Mouse (Mus musculus): ENCODE measurements around the gene Supt16. TPM values are rescaled to one million over a fixed set of nuclear protein-coding genes. Genes with fewer than 3 reads are reported as not detected.

The Supt16 gene
- polyA plus RNA-seq, 1 experiment, result 18.7 TPM

DNA sequence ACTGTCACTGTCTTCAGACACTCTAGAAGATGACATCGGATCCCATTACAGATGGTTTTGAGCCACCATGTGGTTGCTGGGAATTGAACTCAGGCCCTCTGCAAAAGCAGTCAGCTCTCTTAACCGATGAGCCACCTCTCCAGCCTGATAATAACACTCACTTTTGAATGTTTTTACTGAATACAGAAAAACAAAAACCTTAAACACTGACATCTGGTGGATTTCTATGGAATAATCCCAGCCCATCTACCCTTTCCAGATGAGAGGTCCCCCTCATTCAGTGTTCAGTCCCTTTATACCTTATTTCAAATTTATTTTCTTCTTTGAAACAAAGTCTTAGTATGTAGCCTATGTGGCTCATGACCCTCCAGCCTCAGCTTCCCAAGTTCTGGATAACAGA, 7.7 kb downstream of the Supt16 start:
- Histone ChIP-seq H3K4me1 (ENCODE audit: control insufficient read depth, insufficient read depth, insufficient read length, low read length) (no peaks in the 10 kb centered on the region), H3K4me3 (ENCODE audit: insufficient read depth, low read depth, low read length) (no peak overlapping the region), H3K27ac (replicated peaks; ENCODE audit: low read depth, low read length) (no peak overlapping the region)

- no peak overlapping the region for H3K27ac ChIP-seq (replicated peaks; ENCODE audit: low read depth, low read length)
- no peak overlapping the region for H3K4me3 ChIP-seq (ENCODE audit: insufficient read depth, low read depth, low read length)
- no peaks in the 10 kb centered on the region for H3K4me1 ChIP-seq (ENCODE audit: control insufficient read depth, insufficient read depth, insufficient read length, low read length)
These were observed 8.4 kb downstream of the Supt16 start for GRCm38 (mm10) chr14:52188788-52189187.

DNA sequence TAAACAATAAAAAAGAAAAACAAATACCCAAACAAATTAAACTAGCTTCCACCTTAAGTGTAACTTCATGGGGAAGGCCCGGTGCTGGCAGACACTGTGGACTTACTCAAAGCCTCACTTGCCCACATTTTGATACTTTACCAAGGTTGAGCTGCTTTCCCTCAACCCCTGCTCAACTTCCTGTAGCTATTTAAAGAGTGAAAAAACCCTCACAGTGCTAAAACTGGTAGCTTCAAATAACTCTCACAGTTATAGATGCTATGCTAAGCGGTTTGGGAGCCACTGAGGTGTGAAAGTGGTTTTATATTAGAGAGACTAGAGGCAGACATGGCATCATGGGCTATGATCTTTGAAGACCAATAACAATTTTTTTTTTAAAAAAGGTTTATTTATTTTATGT, 30.6 kb downstream of the Supt16 start:
- H3K27ac ChIP-seq (replicated peaks; ENCODE audit: low read depth, low read length), result no peak overlapping the region
- no peaks in the 10 kb centered on the region for H3K4me1 ChIP-seq (ENCODE audit: control insufficient read depth, insufficient read depth, insufficient read length, low read length)
- no peak overlapping the region for H3K4me3 ChIP-seq (ENCODE audit: insufficient read depth, low read depth, low read length)

- Histone ChIP-seq H3K4me1 (ENCODE audit: control insufficient read depth, insufficient read depth, insufficient read length, low read length) (no peaks in the 10 kb centered on the region), H3K27ac (replicated peaks; ENCODE audit: low read depth, low read length) (no peak overlapping the region), H3K4me3 (ENCODE audit: insufficient read depth, low read depth, low read length) (no peak overlapping the region)
These were observed 36.3 kb downstream of the Supt16 start for GRCm38 (mm10) chr14:52160911-52161310.

DNA sequence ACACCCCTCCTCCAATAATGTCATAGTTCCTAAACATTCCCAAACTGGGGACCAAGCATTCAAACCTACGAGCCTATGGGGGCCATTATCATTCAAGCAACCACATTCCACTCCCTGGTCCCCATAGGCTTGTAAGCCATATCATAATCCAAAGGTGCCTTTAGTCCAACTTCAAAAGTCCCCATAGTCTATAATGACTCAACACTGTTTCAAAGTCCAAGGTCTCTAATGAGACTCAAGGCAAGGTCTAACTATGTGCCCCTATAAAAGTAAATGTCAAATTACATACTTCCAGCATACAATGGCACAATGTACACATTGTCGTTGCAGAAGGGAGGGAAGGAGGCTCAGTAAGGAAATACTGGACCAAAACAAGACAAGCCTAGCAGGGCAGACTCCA, 42.2 kb downstream of the Supt16 start:
- Histone ChIP-seq H3K27ac (replicated peaks; ENCODE audit: low read depth, low read length) (no peak overlapping the region), H3K4me1 (ENCODE audit: control insufficient read depth, insufficient read depth, insufficient read length, low read length) (no peaks in the 10 kb centered on the region), H3K4me3 (ENCODE audit: insufficient read depth, low read depth, low read length) (no peak overlapping the region)

DNA sequence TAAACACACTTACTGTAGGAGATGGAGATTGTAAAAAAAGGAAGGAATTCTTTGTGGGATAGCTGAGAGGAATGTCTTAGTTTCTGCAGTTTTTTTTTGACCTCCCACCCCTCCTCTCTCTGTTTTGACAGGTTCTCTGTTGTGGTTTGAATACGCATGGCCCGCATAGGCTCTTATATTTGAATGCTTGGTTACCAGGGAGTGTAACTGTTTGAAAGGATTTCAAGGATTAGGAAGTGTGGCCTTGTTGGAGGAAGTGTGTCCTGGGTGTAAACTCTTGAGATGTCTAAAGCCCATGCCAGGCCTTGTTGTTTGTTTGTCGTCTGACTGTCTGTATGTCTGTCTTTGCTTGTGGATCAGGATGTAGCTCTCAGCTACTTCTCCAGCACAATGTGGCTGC, 44.6 kb downstream of the Supt16 start:
- H3K4me1 ChIP-seq (ENCODE audit: control insufficient read depth, insufficient read depth, insufficient read length, low read length), result no peaks in the 10 kb centered on the region
- no peak overlapping the region for H3K4me3 ChIP-seq (ENCODE audit: insufficient read depth, low read depth, low read length)
- H3K27ac ChIP-seq (replicated peaks; ENCODE audit: low read depth, low read length), result no peak overlapping the region

- no peaks in the 10 kb centered on the region for H3K4me1 ChIP-seq (ENCODE audit: control insufficient read depth, insufficient read depth, insufficient read length, low read length)
- H3K4me3 ChIP-seq (ENCODE audit: insufficient read depth, low read depth, low read length), result no peak overlapping the region
- no peak overlapping the region for H3K27ac ChIP-seq (replicated peaks; ENCODE audit: low read depth, low read length)
These were observed 45.0 kb downstream of the Supt16 start for GRCm38 (mm10) chr14:52152179-52152578.

DNA sequence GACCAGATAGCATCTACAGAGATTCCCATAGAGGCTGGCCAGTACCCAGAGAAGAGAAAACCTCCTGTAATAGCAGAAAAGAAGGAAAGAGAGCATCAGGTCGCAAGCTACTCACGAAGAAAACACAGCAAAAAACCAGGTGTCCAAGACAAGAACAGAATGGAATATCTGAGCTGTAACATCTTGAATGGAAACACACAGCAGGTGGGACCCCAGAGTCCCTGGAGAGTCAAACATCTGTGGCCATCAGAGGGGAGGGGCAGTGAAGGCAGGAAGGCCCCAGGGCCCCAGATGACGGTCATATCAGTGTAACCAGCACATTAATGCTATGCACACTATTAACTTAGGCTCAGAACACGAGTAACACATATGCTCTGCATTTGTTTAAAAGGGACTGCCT, 47.3 kb downstream of the Supt16 start:
- H3K4me3 ChIP-seq (ENCODE audit: insufficient read depth, low read depth, low read length), result no peak overlapping the region
- H3K27ac ChIP-seq (replicated peaks; ENCODE audit: low read depth, low read length), result no peak overlapping the region
- no peaks in the 10 kb centered on the region for H3K4me1 ChIP-seq (ENCODE audit: control insufficient read depth, insufficient read depth, insufficient read length, low read length)

- no peaks in the 10 kb centered on the region for H3K4me1 ChIP-seq (ENCODE audit: control insufficient read depth, insufficient read depth, insufficient read length, low read length)
- no peak overlapping the region for H3K27ac ChIP-seq (replicated peaks; ENCODE audit: low read depth, low read length)
- no peak overlapping the region for H3K4me3 ChIP-seq (ENCODE audit: insufficient read depth, low read depth, low read length)
These were observed 50.7 kb downstream of the Supt16 start for GRCm38 (mm10) chr14:52146540-52146939.

GRCm38 (mm10) chr14:52144165-52144564, 53.1 kb downstream of the Supt16 start:
- H3K4me3 ChIP-seq (ENCODE audit: insufficient read depth, low read depth, low read length), result no peak overlapping the region
- H3K4me1 ChIP-seq (ENCODE audit: control insufficient read depth, insufficient read depth, insufficient read length, low read length), result no peaks in the 10 kb centered on the region
- H3K27ac ChIP-seq (replicated peaks; ENCODE audit: low read depth, low read length), result no peak overlapping the region

- H3K4me3 ChIP-seq (ENCODE audit: insufficient read depth, low read depth, low read length), result peak overlapping the region; percentile 28
- H3K4me1 ChIP-seq (ENCODE audit: control insufficient read depth, insufficient read depth, insufficient read length, low read length), result no peaks in the 10 kb centered on the region
- H3K27ac ChIP-seq (replicated peaks; ENCODE audit: low read depth, low read length), result no peak overlapping the region
These were observed 55.6 kb downstream of the Supt16 start for GRCm38 (mm10) chr14:52141445-52142127.

- Histone ChIP-seq H3K27ac (replicated peaks; ENCODE audit: low read depth, low read length) (no peak overlapping the region), H3K4me3 (ENCODE audit: insufficient read depth, low read depth, low read length) (peak overlapping the region; percentile 28), H3K4me1 (ENCODE audit: control insufficient read depth, insufficient read depth, insufficient read length, low read length) (no peaks in the 10 kb centered on the region)
These were observed 56.4 kb downstream of the Supt16 start for GRCm38 (mm10) chr14:52140577-52141444.

DNA sequence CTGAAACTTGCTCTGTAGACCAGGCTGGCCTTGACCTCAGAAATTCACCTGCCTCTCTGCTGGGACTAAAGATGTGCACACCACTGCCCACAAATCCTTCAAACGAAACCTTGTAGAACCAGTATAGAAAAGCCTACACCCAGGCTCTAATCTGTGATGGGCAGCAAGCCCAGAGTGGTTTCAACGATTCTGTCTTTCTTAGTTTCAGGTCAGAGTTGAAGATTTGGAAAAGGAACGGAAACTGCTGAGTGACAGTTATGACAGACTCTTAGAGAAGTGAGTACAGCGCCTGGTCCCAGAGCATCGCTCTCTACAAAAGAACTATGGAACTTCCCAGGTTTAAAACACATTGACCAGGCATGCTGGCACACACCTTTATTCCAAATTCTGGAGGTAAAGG, 63.6 kb downstream of the Supt16 start:
- no peak overlapping the region for H3K27ac ChIP-seq (replicated peaks; ENCODE audit: low read depth, low read length)
- no peaks in the 10 kb centered on the region for H3K4me1 ChIP-seq (ENCODE audit: control insufficient read depth, insufficient read depth, insufficient read length, low read length)
- H3K4me3 ChIP-seq (ENCODE audit: insufficient read depth, low read depth, low read length), result no peak overlapping the region

- no peaks in the 10 kb centered on the region for H3K4me1 ChIP-seq (ENCODE audit: control insufficient read depth, insufficient read depth, insufficient read length, low read length)
- H3K4me3 ChIP-seq (ENCODE audit: insufficient read depth, low read depth, low read length), result no peak overlapping the region
- no peak overlapping the region for H3K27ac ChIP-seq (replicated peaks; ENCODE audit: low read depth, low read length)
These were observed 72.6 kb downstream of the Supt16 start for GRCm38 (mm10) chr14:52124636-52125035.

DNA sequence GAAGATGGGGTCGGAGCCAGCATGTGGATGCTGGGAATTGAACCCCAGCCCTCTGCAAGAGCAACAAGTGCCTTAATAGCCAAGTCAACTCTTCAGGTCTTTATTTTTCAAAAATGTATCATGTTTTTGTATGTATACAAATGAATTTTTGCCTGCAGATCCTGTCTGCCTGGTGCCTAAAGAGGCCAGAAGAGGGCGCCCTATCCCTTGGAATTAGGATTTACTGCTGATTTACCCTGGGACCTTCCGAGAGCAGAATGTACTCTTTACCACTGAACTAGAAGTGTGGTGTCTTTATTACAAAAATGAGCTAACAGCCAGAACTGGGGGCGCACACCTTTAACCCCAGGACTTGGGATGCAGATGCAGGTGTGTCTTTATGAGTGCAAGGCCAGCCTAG, 73.3 kb downstream of the Supt16 start:
- Histone ChIP-seq H3K27ac (replicated peaks; ENCODE audit: low read depth, low read length) (no peak overlapping the region), H3K4me1 (ENCODE audit: control insufficient read depth, insufficient read depth, insufficient read length, low read length) (no peaks in the 10 kb centered on the region), H3K4me3 (ENCODE audit: insufficient read depth, low read depth, low read length) (no peak overlapping the region)

GRCm38 (mm10) chr14:52120169-52120568, 77.0 kb downstream of the Supt16 start:
- H3K4me3 ChIP-seq (ENCODE audit: insufficient read depth, low read depth, low read length), result no peak overlapping the region
- H3K4me1 ChIP-seq (ENCODE audit: control insufficient read depth, insufficient read depth, insufficient read length, low read length), result no peaks in the 10 kb centered on the region
- no peak overlapping the region for H3K27ac ChIP-seq (replicated peaks; ENCODE audit: low read depth, low read length)
